Mouse (Mus musculus) myocyte (in vitro differentiated cells): ENCODE measurements at regions not wholly inside any gene's neighbourhood (a gene's known extent, or its start where the extent isn't known, plus 50 kb on each side); places are given as distances from the start of the nearest gene placed in this dataset.

Experiments
- E2F4 ChIP-seq: IDR thresholded peaks from one replicate; pipeline ENCODE4 v1.6.1; 2011; ENCODE audit warnings: mild to moderate bottlenecking, control low read depth, moderate library complexity; ENCODE audit not compliant: insufficient read depth
- POLR2A ChIP-seq: IDR thresholded peaks from one replicate; pipeline ENCODE4 v1.6.1; 2011; ENCODE audit warnings: low read depth, mild to moderate bottlenecking, control low read depth, moderate library complexity; ENCODE audit not compliant: insufficient read length
- TCF12 ChIP-seq: IDR thresholded peaks from one replicate; pipeline ENCODE4 v1.6.1; 2011; ENCODE audit warnings: mild to moderate bottlenecking, control low read depth; ENCODE audit not compliant: poor library complexity, insufficient read depth, severe bottlenecking
- USF1 ChIP-seq: IDR thresholded peaks from one replicate; pipeline ENCODE4 v1.6.1; 2011; ENCODE audit warnings: low read depth, mild to moderate bottlenecking, control low read depth, moderate library complexity

- no peak for TF ChIP-seq POLR2A
- no peak for TF ChIP-seq TCF12
- TF ChIP-seq USF1, result no peak
- no peak for TF ChIP-seq E2F4
These were observed 291.6 kb upstream of the Atp5g3 start for GRCm38 (mm10) chr2:74202776-74203175.
